In genomic region chr7:58743362-58744320, GRCm38 (mm10) we compare ENCODE assay signal across 9 mouse cellular contexts.
A peak's percentile ranks its signal among the peaks of the same experiment; 100 is the strongest.
DNase-seq lines count a peak whose midpoint lies in the region; ATAC-seq and TF ChIP-seq lines count a peak whose summit lies in the region.
"Had no signal": no experiment of that assay in that cellular context is flagged by ENCODE, and none has a peak within 500 bp of the region (broad histone marks: within the 10 kb centered on the region; RNA-seq: fewer than 3 reads in every experiment).

No protein-coding gene starts in this region.

- no peaks in the 10 kb centered on the region for H3K36me3 ChIP-seq in hindbrain, postnatal 0 days (ENCODE audit: insufficient read depth, low read length)
- no peaks in the 10 kb centered on the region for H3K36me3 ChIP-seq in hindbrain, embryonic 10.5 days
- H3K36me3 ChIP-seq in lung, postnatal 0 days (ENCODE audit: insufficient read depth, low read length): no peaks in the 10 kb centered on the region

- H3K4me1 ChIP-seq in hindbrain, postnatal 0 days (ENCODE audit: insufficient read depth, low read length): no peaks in the 10 kb centered on the region
- no peaks in the 10 kb centered on the region for H3K4me1 ChIP-seq in hindbrain, embryonic 10.5 days (replicated peaks)
- H3K4me1 ChIP-seq in lung, postnatal 0 days (ENCODE audit: insufficient read depth, low read depth, low read length): no peaks in the 10 kb centered on the region

- H3K27ac ChIP-seq in hindbrain, postnatal 0 days: no peak overlapping the region
- H3K27ac ChIP-seq in hindbrain, embryonic 10.5 days: no peak overlapping the region
- H3K27ac ChIP-seq in lung, postnatal 0 days (ENCODE audit: low read length): no peak overlapping the region

- peak; percentile 49 for TF ChIP-seq CTCF in hindbrain, postnatal 0 days (IDR thresholded peaks at IDR 0.05; ENCODE audit: low read depth)
- peak; percentile 67 for TF ChIP-seq CTCF in lung, postnatal 0 days (IDR thresholded peaks at IDR 0.05)

- 77% methylated on average over 4 of the region's 4 CpGs for WGBS in hindbrain, postnatal 0 days
- WGBS in hindbrain, embryonic 10.5 days: 82% methylated on average over 4 of the region's 4 CpGs
- 60% methylated on average over 4 of the region's 4 CpGs for WGBS in lung, postnatal 0 days

- H3K9ac ChIP-seq in hindbrain, postnatal 0 days (replicated peaks; ENCODE audit: low read length): no peak overlapping the region
- H3K9ac ChIP-seq in lung, postnatal 0 days (replicated peaks; ENCODE audit: low read depth): no peak overlapping the region

- no peaks in the 10 kb centered on the region for H3K9me3 ChIP-seq in hindbrain, postnatal 0 days (ENCODE audit: low read length)
- no peaks in the 10 kb centered on the region for H3K9me3 ChIP-seq in hindbrain, embryonic 10.5 days
- H3K9me3 ChIP-seq in lung, postnatal 0 days (ENCODE audit: low read length): no peaks in the 10 kb centered on the region

- H3K4me3 ChIP-seq in hindbrain, postnatal 0 days (ENCODE audit: low read length): no peak overlapping the region
- H3K4me3 ChIP-seq in hindbrain, embryonic 10.5 days: no peak overlapping the region
- H3K4me3 ChIP-seq in lung, postnatal 0 days (ENCODE audit: low read depth, low read length): no peak overlapping the region

- no peak for ATAC-seq in hindbrain, postnatal 0 days
- no peak for ATAC-seq in lung, postnatal 0 days
- peak; percentile 43 for ATAC-seq in common myeloid progenitor, adult 5-6 weeks (replicated peaks; ENCODE audit: low read depth, poor library complexity, severe bottlenecking)
- peak; percentile 47 for ATAC-seq in megakaryocyte progenitor cell, adult 5-6 weeks (replicated peaks; ENCODE audit: poor library complexity)

- H3K4me2 ChIP-seq in hindbrain, postnatal 0 days (ENCODE audit: low read depth, low read length): no peak overlapping the region
- H3K4me2 ChIP-seq in lung, postnatal 0 days (replicated peaks; ENCODE audit: low read depth, low read length): no peak overlapping the region

- no peak for TF ChIP-seq EP300 in lung, postnatal 0 days (IDR thresholded peaks at IDR 0.05)

- DNase-seq in hindbrain, postnatal 0 days (ENCODE audit: low spot score): peak; percentile 18
- no peak for DNase-seq in hindbrain, embryonic 10.5 days (ENCODE audit: low spot score)
- peak; percentile 66 for DNase-seq in lung, postnatal 0 days (ENCODE audit: low spot score)
- DNase-seq in lung, postnatal 4 days: no peak
- no peak for DNase-seq in urinary bladder, postnatal 10 days (ENCODE audit: low spot score)
- DNase-seq in cerebellum, adult 8-10 months: no peak
- DNase-seq: cerebellum, adult 9-11 months had no signal

- H3K27me3 ChIP-seq in hindbrain, postnatal 0 days (ENCODE audit: insufficient read depth, low read length): no peaks in the 10 kb centered on the region
- H3K27me3 ChIP-seq in hindbrain, embryonic 10.5 days (ENCODE audit: insufficient read depth, poor library complexity, severe bottlenecking): no peaks in the 10 kb centered on the region
- no peaks in the 10 kb centered on the region for H3K27me3 ChIP-seq in lung, postnatal 0 days (replicated peaks; ENCODE audit: insufficient read depth, low read length)

Comparison
In these comparisons a context has a peak if more than half of its experiments do, and no peak if none do; other contexts are left out.
1. DNase-seq: peak in hindbrain, postnatal 0 days (single experiment) and lung, postnatal 0 days (single experiment); none in hindbrain, embryonic 10.5 days (single experiment), lung, postnatal 4 days (0 of 2), urinary bladder, postnatal 10 days (single experiment) and cerebellum, adult 8-10 months (single experiment).
2. ATAC-seq: peak in common myeloid progenitor, adult 5-6 weeks (single experiment) and megakaryocyte progenitor cell, adult 5-6 weeks (single experiment); none in hindbrain, postnatal 0 days (single experiment) and lung, postnatal 0 days (single experiment).